9 mouse cellular contexts compared by ENCODE assay signal in the genomic region with DNA sequence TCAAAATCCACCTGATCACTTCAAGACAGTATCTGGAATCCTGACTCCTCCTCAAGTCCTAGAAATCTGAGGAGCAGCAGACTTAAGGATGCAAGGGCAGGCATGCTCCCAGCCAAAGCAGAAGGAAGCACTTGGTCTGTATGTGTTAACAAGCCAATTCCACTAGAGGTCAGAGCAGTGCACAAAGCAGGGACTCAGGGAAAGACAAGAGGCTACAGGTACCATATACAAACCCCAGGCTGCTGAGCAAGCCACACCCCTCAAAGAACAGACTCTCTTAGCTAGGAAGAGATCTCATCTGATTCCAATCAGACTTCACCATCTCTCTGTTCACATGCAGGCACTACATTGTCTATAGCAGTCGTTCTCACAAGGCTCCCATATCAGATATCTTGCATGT.
DNase-seq lines count a peak whose midpoint lies in the region; ATAC-seq and TF ChIP-seq lines count a peak whose summit lies in the region.
"Had no signal": no experiment of that assay in that cellular context is flagged by ENCODE, and none has a peak within 500 bp of the region (broad histone marks: within the 10 kb centered on the region; RNA-seq: fewer than 3 reads in every experiment).

No protein-coding gene starts in this region.

- no peaks in the 10 kb centered on the region for H3K9me3 ChIP-seq in heart, embryonic 11.5 days (replicated peaks; ENCODE audit: control insufficient read depth, low read length)
- no peaks in the 10 kb centered on the region for H3K9me3 ChIP-seq in G1E (replicated peaks)
- H3K9me3 ChIP-seq in hindbrain, embryonic 15.5 days: no peaks in the 10 kb centered on the region
- H3K9me3 ChIP-seq: lung, embryonic 15.5 days had no signal

- no peak overlapping the region for H3K27ac ChIP-seq in heart, embryonic 11.5 days (ENCODE audit: low read depth, low read length)
- H3K27ac ChIP-seq in cortical plate, adult 2 months (ENCODE audit: insufficient read depth, low read length): no peak overlapping the region
- no peak overlapping the region for H3K27ac ChIP-seq in hindbrain, embryonic 15.5 days (replicated peaks)
- H3K27ac ChIP-seq: lung, embryonic 15.5 days had no signal

- 33% methylated on average over 1 of the region's 1 CpGs for WGBS in heart, embryonic 11.5 days (ENCODE audit: insufficient replicate concordance)
- WGBS in hindbrain, embryonic 15.5 days: 58% methylated on average over 1 of the region's 1 CpGs

- no peak for TF ChIP-seq CTCF in G1E (IDR thresholded peaks at IDR 0.05; ENCODE audit: low read depth, low read length)
- peak; percentile 68 for TF ChIP-seq CTCF in cortical plate, adult 2 months (IDR thresholded peaks at IDR 0.05; ENCODE audit: extremely low read depth, insufficient read depth, low read length)

- no peaks in the 10 kb centered on the region for H3K4me1 ChIP-seq in heart, embryonic 11.5 days (ENCODE audit: control insufficient read depth, insufficient read depth, low read length)
- H3K4me1 ChIP-seq in G1E (ENCODE audit: insufficient read depth, low read depth, low read length): peaks cover 12% of the 10 kb centered on the region
- no peaks in the 10 kb centered on the region for H3K4me1 ChIP-seq in cortical plate, adult 2 months (ENCODE audit: control insufficient read depth, insufficient read depth, low read length)
- H3K4me1 ChIP-seq in hindbrain, embryonic 15.5 days (replicated peaks): no peaks in the 10 kb centered on the region
- H3K4me1 ChIP-seq: lung, embryonic 15.5 days had no signal

- H3K9ac ChIP-seq in heart, embryonic 11.5 days (ENCODE audit: low read depth, low read length): no peak overlapping the region
- H3K9ac ChIP-seq in hindbrain, embryonic 15.5 days: no peak overlapping the region
- H3K9ac ChIP-seq: lung, embryonic 15.5 days had no signal

- ATAC-seq in heart, embryonic 11.5 days (replicated peaks; ENCODE audit: insufficient number of reproducible peaks, low FRiP score, low TSS enrichment): no peak
- ATAC-seq in G1E (ENCODE audit: extremely low read depth, insufficient number of reproducible peaks, low FRiP score, poor library complexity, severe bottlenecking): peak; percentile 49; the same call in 1 of the 2 replicates
- ATAC-seq in hindbrain, embryonic 15.5 days (ENCODE audit: low FRiP score, low read depth): peak; percentile 61; the same call in 1 of the 2 replicates
- ATAC-seq in megakaryocyte progenitor cell, adult 5-6 weeks (replicated peaks; ENCODE audit: poor library complexity): peak; percentile 98

- no peaks in the 10 kb centered on the region for H3K36me3 ChIP-seq in heart, embryonic 11.5 days (ENCODE audit: control insufficient read depth, insufficient read depth, low read length)
- no peaks in the 10 kb centered on the region for H3K36me3 ChIP-seq in G1E (replicated peaks)
- no peaks in the 10 kb centered on the region for H3K36me3 ChIP-seq in hindbrain, embryonic 15.5 days
- H3K36me3 ChIP-seq: lung, embryonic 15.5 days had no signal

- H3K4me3 ChIP-seq in heart, embryonic 11.5 days (ENCODE audit: low read depth, low read length): no peak overlapping the region
- no peak overlapping the region for H3K4me3 ChIP-seq in G1E (ENCODE audit: low read depth, low read length)
- H3K4me3 ChIP-seq in cortical plate, adult 2 months (ENCODE audit: insufficient read depth, low read length): no peak overlapping the region
- no peak overlapping the region for H3K4me3 ChIP-seq in hindbrain, embryonic 15.5 days
- H3K4me3 ChIP-seq: lung, embryonic 15.5 days had no signal

- no peak overlapping the region for H3K4me2 ChIP-seq in heart, embryonic 11.5 days
- no peak overlapping the region for H3K4me2 ChIP-seq in hindbrain, embryonic 15.5 days
- H3K4me2 ChIP-seq: lung, embryonic 15.5 days had no signal

- peak; percentile 92 for DNase-seq in heart, adult 11 months
- DNase-seq in G1E (ENCODE audit: low spot score): peak; percentile 19
- DNase-seq in layer of hippocampus, postnatal 10 days (ENCODE audit: low spot score in 2 of 2): peak; percentile 18 to 45
- DNase-seq in testis, postnatal 10 days (ENCODE audit: low spot score): peak; percentile 44

- no peak for TF ChIP-seq POLR2A in cortical plate, adult 2 months (IDR thresholded peaks at IDR 0.05; ENCODE audit: extremely low read depth, insufficient read depth, low read length)

- no peaks in the 10 kb centered on the region for H3K27me3 ChIP-seq in heart, embryonic 11.5 days (ENCODE audit: control insufficient read depth, insufficient read depth, low read length)
- H3K27me3 ChIP-seq in G1E (ENCODE audit: insufficient read depth, low read length): peaks cover 14% of the 10 kb centered on the region
- H3K27me3 ChIP-seq in hindbrain, embryonic 15.5 days: no peaks in the 10 kb centered on the region
- H3K27me3 ChIP-seq: lung, embryonic 15.5 days had no signal

Comparison
In these comparisons a context has a peak if more than half of its experiments do, and no peak if none do; other contexts are left out.
1. DNase-seq: peak in every context shown above with its lines; median percentile 92 in heart, adult 11 months; 44 in testis, postnatal 10 days; 32 in layer of hippocampus, postnatal 10 days; 19 in G1E.